Mouse (Mus musculus) hindbrain, embryonic 13.5 days (tissue): ENCODE data around the gene Tcf23. TPM values are rescaled to one million over a fixed set of nuclear protein-coding genes. Genes with fewer than 3 reads are reported as not detected.

Experiments used
- ATAC-seq: fragments of 200-750 bp; cut with Nextera tagmentation; 2 replicates; pipeline ENCODE4 v1.8.0; 2017; ENCODE audit warnings: moderate TSS enrichment; ENCODE audit not compliant: low FRiP score
- H3K27ac ChIP-seq: fragments of 300-500 bp; sonication (generic); 2 replicates; pipeline ENCODE4 v1.5.1; 2015; ENCODE audit warnings: inconsistent platforms, mild to moderate bottlenecking, moderate library complexity
- H3K27me3 ChIP-seq: fragments of 300-500 bp; sonication (generic); 2 replicates; pipeline ENCODE4 v1.6.1; 2015; ENCODE audit warnings: mild to moderate bottlenecking, inconsistent platforms
- H3K36me3 ChIP-seq: fragments of 300-500 bp; sonication (generic); 2 replicates; pipeline ENCODE4 v1.6.1; 2015; ENCODE audit warnings: mild to moderate bottlenecking, inconsistent platforms
- H3K4me1 ChIP-seq: fragments of 300-500 bp; sonication (generic); replicated peaks from 2 replicates; pipeline ENCODE4 v1.6.1; 2015; ENCODE audit warnings: inconsistent platforms
- H3K4me2 ChIP-seq: fragments of 300-500 bp; sonication (generic); 2 replicates; pipeline ENCODE4 v1.6.1; 2015; ENCODE audit warnings: inconsistent platforms, mild to moderate bottlenecking, moderate library complexity
- H3K4me3 ChIP-seq: fragments of 300-500 bp; sonication (generic); 2 replicates; pipeline ENCODE4 v1.5.1; 2015; ENCODE audit warnings: mild to moderate bottlenecking, inconsistent platforms
- H3K9ac ChIP-seq: fragments of 300-500 bp; sonication (generic); 2 replicates; pipeline ENCODE4 v1.6.1; 2015; ENCODE audit warnings: mild to moderate bottlenecking, inconsistent platforms
- H3K9me3 ChIP-seq: fragments of 300-500 bp; sonication (generic); 2 replicates; pipeline ENCODE4 v1.6.1; 2016; ENCODE audit warnings: inconsistent platforms
- WGBS: fragments of 180-500 bp; shearing (Covaris S2); methylation state at CpG from one replicate; pipeline ENCODE4 v1.1.7; 2015; 5-methylcytosine and 5-hydroxymethylcytosine counted together
- polyA plus RNA-seq: library from polyadenylated mRNA; unstranded; fragments of >200 nt; fragmentation: Nextera tagmentation; extraction: Ambion mirVana; gene quantifications from 2 replicates; pipeline ENCODE4 v1.2.1, GENCODE M21; 2015

The Tcf23 gene
- polyA plus RNA-seq, 1 experiment from 2014 or later: not detected

DNA sequence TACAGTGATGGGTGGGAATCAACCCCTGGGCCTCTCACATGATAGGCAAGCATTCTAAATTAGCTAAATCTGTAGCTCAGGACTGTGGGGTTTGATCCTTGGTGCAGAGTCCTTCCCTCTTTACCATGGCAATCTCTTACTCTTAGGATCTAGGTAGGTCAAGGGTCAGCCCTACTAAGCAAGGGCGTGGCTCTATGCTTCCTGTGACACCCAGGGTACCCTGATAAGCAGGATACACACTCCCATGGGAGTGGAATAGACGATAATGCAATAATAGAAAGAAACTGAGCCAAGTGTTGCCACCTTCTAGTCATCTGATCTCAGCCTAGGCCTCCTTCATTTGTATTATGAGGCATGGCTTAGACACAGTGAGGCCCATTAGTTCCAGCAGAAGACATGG is 978 bp downstream of the Tcf23 start:
- H3K4me2 ChIP-seq: no peak overlapping the region
- no peak overlapping the region for H3K9ac ChIP-seq
- no peaks in the 10 kb centered on the region for H3K36me3 ChIP-seq
- ATAC-seq: no peak
- no peak overlapping the region for H3K4me3 ChIP-seq
- H3K4me1 ChIP-seq: no peaks in the 10 kb centered on the region
- H3K9me3 ChIP-seq: no peaks in the 10 kb centered on the region
- H3K27ac ChIP-seq: no peak overlapping the region
- peaks cover 16% of the 10 kb centered on the region; the same call in 1 of the 2 replicates for H3K27me3 ChIP-seq
- 82% methylated on average over 2 of the region's 2 CpGs for WGBS

DNA sequence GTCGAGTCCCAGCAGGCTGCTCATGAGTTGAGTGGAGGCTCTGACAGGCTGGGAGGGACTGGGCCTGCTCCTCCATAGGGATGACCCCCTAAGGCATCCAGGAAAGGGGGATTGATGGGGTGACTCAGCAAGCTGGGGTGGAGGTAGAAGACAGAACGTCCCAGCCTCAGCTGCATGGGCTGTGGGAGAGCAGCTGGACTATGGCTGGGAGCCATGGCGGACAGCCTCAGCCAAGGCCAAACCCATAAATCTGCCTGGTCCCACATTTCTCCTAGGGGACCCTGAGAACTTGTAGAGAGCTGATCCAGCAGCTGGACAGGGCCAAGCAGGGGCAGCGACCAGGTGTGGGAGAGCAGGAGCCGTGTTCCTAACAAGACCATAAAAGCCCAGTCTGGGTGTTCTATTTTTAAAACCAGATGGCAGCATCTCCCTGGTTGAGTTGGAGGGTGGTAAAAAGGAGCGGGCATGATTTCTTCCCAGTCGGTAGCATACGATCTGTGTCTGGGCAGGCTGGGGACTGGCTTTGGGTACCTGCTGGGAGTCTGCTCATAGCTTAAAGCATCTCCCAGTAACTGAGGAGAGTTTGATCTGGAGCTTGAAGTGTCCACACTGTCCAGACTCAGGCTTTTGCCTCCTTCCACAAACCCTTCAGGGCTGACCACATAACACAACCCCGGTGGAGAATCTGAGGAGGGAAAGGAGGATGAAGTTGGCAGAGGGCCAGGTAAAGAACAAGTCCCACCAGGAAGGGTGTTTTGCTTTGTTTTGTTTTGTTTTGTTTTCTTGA is 6.6 kb downstream of the Tcf23 start:
- no peak for ATAC-seq
- 70% methylated on average over 9 of the region's 9 CpGs for WGBS
- Histone ChIP-seq H3K9me3 (no peaks in the 10 kb centered on the region), H3K4me2 (no peak overlapping the region), H3K4me3 (no peak overlapping the region), H3K27ac (no peak overlapping the region), H3K27me3 (no peaks in the 10 kb centered on the region), H3K36me3 (no peaks in the 10 kb centered on the region), H3K9ac (no peak overlapping the region; the same call in 1 of the 2 replicates), H3K4me1 (no peaks in the 10 kb centered on the region)

DNA sequence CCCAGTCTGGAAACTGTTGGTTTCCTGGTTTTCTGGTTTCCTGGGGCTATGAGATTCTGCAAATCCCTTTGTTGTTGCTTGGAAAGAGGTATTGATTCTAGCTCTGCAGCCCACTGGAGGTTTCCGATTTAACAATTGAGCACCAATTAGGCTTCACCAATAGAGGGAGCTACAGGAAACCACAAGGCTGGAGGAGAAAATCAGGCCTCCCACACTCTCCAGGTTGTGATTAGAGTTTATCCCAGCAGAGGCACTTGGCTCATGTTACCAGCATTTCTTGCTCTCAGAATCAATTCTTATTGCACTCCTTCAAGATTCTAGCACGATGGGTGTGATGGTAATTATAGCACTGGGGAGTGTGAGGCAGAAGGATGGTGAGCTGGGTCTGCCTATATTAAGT is 13.9 kb downstream of the Tcf23 start:
- no peak overlapping the region for H3K9ac ChIP-seq
- H3K27me3 ChIP-seq: no peaks in the 10 kb centered on the region
- no peak for ATAC-seq
- H3K9me3 ChIP-seq: no peaks in the 10 kb centered on the region
- no peak overlapping the region for H3K4me3 ChIP-seq
- H3K27ac ChIP-seq: no peak overlapping the region
- no peak overlapping the region for H3K4me2 ChIP-seq
- no peaks in the 10 kb centered on the region for H3K4me1 ChIP-seq
- WGBS: 21% methylated on average over 2 of the region's 2 CpGs
- no peaks in the 10 kb centered on the region for H3K36me3 ChIP-seq

DNA sequence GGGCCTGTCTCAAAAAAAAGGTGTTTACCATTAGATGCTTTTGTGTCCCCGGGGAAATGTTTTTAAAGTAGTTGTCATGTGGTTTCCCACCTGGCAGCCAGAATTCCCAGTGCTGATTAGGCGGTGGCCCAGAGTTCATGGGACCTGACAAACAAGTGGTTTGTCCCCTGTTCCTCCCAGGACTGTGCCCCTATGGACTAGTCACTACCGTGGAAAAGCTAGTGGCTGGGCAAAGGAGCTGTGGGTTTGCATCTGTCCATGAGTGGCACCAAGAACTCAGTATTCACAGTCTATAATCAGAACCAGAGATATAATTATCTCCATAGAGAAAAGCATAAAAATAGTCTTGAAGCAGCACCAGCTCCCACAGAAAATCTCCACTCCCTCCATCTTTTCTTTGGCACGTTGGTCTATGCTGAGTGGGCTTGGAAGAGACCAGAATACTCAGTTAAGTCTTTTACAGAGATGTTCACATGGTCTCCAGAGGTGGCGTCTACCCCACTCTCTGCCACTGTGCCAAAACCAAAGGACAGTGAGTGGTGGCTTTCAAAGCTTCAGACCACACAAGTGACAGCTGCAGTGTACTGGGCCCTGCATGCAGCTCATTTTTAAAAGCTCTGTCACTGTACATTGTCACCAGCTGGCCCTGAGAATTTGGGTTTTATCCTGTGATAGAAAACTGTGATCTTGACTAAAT is 24.7 kb downstream of the Tcf23 start:
- Histone ChIP-seq H3K27ac (no peak overlapping the region), H3K27me3 (no peaks in the 10 kb centered on the region), H3K4me3 (no peak overlapping the region), H3K9me3 (no peaks in the 10 kb centered on the region), H3K36me3 (no peaks in the 10 kb centered on the region), H3K9ac (no peak overlapping the region), H3K4me1 (no peaks in the 10 kb centered on the region), H3K4me2 (no peak overlapping the region)
- 76% methylated on average over 5 of the region's 5 CpGs for whole genome bisulfite sequencing
- no peak for ATAC-seq

GRCm38 (mm10) chr5:30994074-30994473 is 25.6 kb downstream of the Tcf23 start:
- H3K27ac ChIP-seq: no peak overlapping the region
- no peak for ATAC-seq
- H3K27me3 ChIP-seq: no peaks in the 10 kb centered on the region
- 69% methylated on average over 3 of the region's 3 CpGs for WGBS
- no peak overlapping the region for H3K4me3 ChIP-seq
- H3K9me3 ChIP-seq: no peaks in the 10 kb centered on the region
- no peaks in the 10 kb centered on the region for H3K36me3 ChIP-seq
- H3K4me2 ChIP-seq: no peak overlapping the region
- H3K4me1 ChIP-seq: no peaks in the 10 kb centered on the region
- no peak overlapping the region for H3K9ac ChIP-seq

DNA sequence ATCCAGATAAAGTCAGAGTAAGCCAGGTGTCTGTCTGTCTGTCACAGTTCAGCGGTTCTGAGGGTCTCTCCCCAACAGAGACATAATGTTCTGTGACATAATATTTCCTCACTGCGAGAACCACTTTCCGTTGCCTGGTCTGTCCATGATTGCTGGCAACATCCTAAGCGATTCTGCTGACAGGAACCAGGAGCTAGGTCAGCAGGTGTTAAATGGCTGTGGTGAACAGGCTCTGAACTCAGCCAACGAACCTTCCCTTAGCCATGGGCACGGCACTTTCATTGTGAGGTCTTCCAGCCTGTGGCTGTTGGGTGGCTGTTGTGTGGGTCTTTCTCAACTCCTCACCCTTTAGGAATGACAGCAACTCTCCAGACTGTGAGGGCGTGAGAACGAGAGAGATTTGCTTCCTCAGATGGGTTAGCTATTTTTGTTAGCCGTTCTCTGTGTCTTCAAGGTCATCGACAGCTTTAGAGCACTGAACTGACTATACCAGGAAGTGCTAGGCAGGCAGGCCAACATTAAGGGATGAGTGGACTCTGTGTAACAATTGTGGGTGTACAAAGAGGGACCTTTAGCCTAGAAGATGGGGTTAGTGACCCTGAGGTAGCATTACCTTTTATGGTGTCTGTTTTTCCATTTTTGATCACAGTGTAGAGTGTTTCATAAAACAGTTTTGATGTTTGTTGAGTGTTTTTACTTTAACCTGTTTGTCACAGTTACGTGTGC is 26.6 kb downstream of the Tcf23 start:
- no peak for ATAC-seq
- WGBS: 76% methylated on average over 11 of the region's 11 CpGs

DNA sequence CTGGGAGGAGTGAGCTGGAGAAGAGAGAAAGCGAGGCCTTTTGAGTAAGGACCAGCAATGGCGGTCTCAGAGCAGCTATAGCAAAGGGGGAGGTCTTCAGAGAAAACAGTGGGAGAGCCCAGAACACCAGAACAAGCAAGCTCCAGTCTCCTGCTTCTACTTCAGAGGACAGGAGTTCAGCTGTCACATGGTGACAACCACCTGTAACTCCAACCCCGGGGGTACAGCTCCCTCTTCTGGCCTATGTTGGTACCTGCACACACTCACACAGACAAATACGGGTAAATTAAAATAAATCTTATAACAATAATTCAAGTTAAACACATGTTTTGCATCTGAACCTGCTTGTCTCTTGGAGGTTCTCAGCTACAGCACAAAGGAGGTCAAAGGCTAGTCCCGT is 29.8 kb downstream of the Tcf23 start:
- H3K36me3 ChIP-seq: no peaks in the 10 kb centered on the region
- H3K9me3 ChIP-seq: no peaks in the 10 kb centered on the region
- H3K4me2 ChIP-seq: no peak overlapping the region
- H3K4me3 ChIP-seq: no peak overlapping the region
- no peak for ATAC-seq
- H3K27ac ChIP-seq: no peak overlapping the region
- H3K27me3 ChIP-seq: no peaks in the 10 kb centered on the region
- H3K4me1 ChIP-seq: no peaks in the 10 kb centered on the region
- 22% methylated on average over 5 of the region's 5 CpGs for WGBS
- no peak overlapping the region for H3K9ac ChIP-seq

More for the DNA sequence above, 26.6 kb downstream of the Tcf23 start:
- H3K36me3 ChIP-seq: no peaks in the 10 kb centered on the region
- no peaks in the 10 kb centered on the region for H3K9me3 ChIP-seq
- no peak overlapping the region for H3K4me3 ChIP-seq
- H3K27ac ChIP-seq: no peak overlapping the region
- no peaks in the 10 kb centered on the region for H3K4me1 ChIP-seq
- H3K27me3 ChIP-seq: no peaks in the 10 kb centered on the region
- no peak overlapping the region for H3K9ac ChIP-seq
- no peak overlapping the region for H3K4me2 ChIP-seq

GRCm38 (mm10) chr5:30999324-30999723 is 30.9 kb downstream of the Tcf23 start:
- Histone ChIP-seq H3K27me3 (no peaks in the 10 kb centered on the region), H3K9ac (no peak overlapping the region), H3K4me2 (no peak overlapping the region), H3K27ac (no peak overlapping the region), H3K4me1 (0 out of 2 replicates have a peak, but pooled peaks cover 2% of the 10 kb centered on the region), H3K4me3 (no peak overlapping the region), H3K9me3 (no peaks in the 10 kb centered on the region), H3K36me3 (no peaks in the 10 kb centered on the region)
- WGBS: 75% methylated on average over 5 of the region's 5 CpGs
- ATAC-seq: no peak

DNA sequence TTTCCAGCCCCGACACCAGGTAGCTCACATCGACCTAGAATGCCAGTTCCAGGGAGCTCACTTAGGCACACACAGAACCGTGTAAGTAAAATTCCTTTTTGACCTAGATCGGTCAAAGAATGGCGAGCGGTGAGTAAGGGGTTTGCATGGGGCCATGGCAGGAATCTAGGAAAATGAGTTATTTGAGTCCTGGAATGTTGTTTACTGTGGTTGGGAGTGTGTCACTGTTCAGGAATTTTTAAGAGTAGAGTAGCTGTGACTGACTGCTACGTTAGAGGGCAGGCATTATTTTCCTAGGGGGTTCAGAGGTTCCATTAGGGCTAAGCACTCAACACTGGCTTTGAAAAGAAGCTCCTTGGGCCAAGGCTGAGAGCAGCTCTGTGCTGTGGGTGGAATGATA is 31.7 kb downstream of the Tcf23 start:
- H3K4me3 ChIP-seq: no peak overlapping the region
- no peaks in the 10 kb centered on the region for H3K27me3 ChIP-seq
- WGBS: 81% methylated on average over 7 of the region's 7 CpGs
- no peak overlapping the region for H3K27ac ChIP-seq
- H3K36me3 ChIP-seq: no peaks in the 10 kb centered on the region
- 0 out of 2 replicates have a peak, but pooled peaks cover 2% of the 10 kb centered on the region for H3K4me1 ChIP-seq
- H3K4me2 ChIP-seq: no peak overlapping the region
- no peak overlapping the region for H3K9ac ChIP-seq
- no peaks in the 10 kb centered on the region for H3K9me3 ChIP-seq
- no peak for ATAC-seq

DNA sequence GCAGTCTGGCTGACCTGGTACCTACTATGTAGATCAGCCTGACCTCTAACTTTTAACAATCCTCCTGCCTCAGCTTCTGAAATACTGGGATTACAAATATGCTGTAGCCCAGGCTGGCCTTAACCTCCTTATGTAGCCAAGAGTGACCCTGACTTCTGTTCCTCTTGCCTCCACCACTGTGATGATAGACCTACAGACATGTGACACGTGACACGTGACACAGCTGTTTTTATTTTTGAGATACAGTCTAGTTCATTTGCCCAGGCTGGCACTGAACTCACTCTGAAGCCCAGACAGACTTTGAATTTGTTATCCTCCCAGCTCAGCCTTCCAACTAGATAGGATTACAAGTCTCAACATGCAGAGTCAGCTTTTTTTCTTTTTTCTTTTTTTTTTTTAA is 32.5 kb downstream of the Tcf23 start:
- Histone ChIP-seq H3K9me3 (no peaks in the 10 kb centered on the region), H3K36me3 (no peaks in the 10 kb centered on the region), H3K27me3 (no peaks in the 10 kb centered on the region), H3K4me3 (no peak overlapping the region), H3K4me1 (0 out of 2 replicates have a peak, but pooled peaks cover 2% of the 10 kb centered on the region), H3K27ac (no peak overlapping the region), H3K9ac (no peak overlapping the region), H3K4me2 (no peak overlapping the region)
- no peak for ATAC-seq
- 84% methylated on average over 2 of the region's 2 CpGs for WGBS

- H3K36me3 ChIP-seq: no peaks in the 10 kb centered on the region
- 0 out of 2 replicates have a peak, but pooled peaks cover 2% of the 10 kb centered on the region for H3K4me1 ChIP-seq
- no peak overlapping the region for H3K4me2 ChIP-seq
- no peak overlapping the region for H3K4me3 ChIP-seq
- WGBS: 80% methylated on average over 4 of the region's 4 CpGs
- H3K9ac ChIP-seq: no peak overlapping the region
- H3K27ac ChIP-seq: no peak overlapping the region
- H3K27me3 ChIP-seq: no peaks in the 10 kb centered on the region
- no peaks in the 10 kb centered on the region for H3K9me3 ChIP-seq
- no peak for ATAC-seq
These were observed 33.1 kb downstream of the Tcf23 start for GRCm38 (mm10) chr5:31001560-31001959.

- Histone ChIP-seq H3K27me3 (no peaks in the 10 kb centered on the region), H3K9ac (no peak overlapping the region; the same call in 1 of the 2 replicates), H3K9me3 (no peaks in the 10 kb centered on the region), H3K4me2 (no peak overlapping the region), H3K4me1 (0 out of 2 replicates have a peak, but pooled peaks cover 2% of the 10 kb centered on the region), H3K36me3 (no peaks in the 10 kb centered on the region), H3K4me3 (no peak overlapping the region), H3K27ac (no peak overlapping the region)
- WGBS: 8% methylated on average over 5 of the region's 5 CpGs
- ATAC-seq: peak; percentile 77
These were observed 35.7 kb downstream of the Tcf23 start for GRCm38 (mm10) chr5:31004184-31004583.
